Mouse (Mus musculus) retina, embryonic 14.5 days (tissue): ENCODE results near the gene Abca4.
"Not testable (repeated sequence)": the region's sequence is repeated elsewhere in the genome, so short reads cannot be mapped to it uniquely, and the experiment has no call there.

Experiments
- DNase-seq: peaks from one replicate; pipeline ENCODE4 v3.0.0-alpha.2; 2015; ENCODE audit warnings: low spot score

The Abca4 gene

DNA sequence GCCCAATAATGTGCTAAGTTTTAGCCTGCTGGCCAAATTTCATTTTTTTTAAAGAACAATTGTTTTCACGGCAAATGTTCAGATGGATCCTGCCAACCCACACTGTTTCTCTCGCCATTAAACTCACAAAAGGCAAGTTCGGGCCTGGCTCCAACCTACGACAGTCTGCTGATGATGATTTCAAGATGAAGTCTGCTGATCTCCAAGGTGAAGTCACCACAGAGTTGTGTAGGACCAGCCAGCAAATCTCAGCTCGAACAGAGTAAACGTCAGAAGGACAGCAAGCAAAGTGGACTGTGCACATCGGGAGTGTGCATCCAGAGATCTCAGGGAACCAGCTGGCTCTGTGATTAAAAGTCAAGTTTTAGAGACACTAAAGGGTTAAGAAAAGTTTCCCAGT, 166.6 kb downstream of the Abca4 start:
- DNase-seq, result no peak

GRCm38 (mm10) chr3:122211446-122212125, 167.3 kb downstream of the Abca4 start:
- DNase-seq, result no peak

- DNase-seq, result no peak
Observed at GRCm38 (mm10) chr3:122221240-122222036, 177.2 kb downstream of the Abca4 start.

GRCm38 (mm10) chr3:122226972-122227371, 182.7 kb downstream of the Abca4 start:
- DNase-seq, result not testable (repeated sequence)
